Mouse (Mus musculus): ENCODE measurements around the gene Gfod1.

- TF ChIP-seq POLR2A (IDR thresholded peaks at IDR 0.05; ENCODE audit: borderline replicate concordance, control insufficient read depth, low read depth, low read length) (no peak), CTCF (IDR thresholded peaks at IDR 0.05; ENCODE audit: control insufficient read depth, insufficient read depth, low read length) (no peak)
Observed at GRCm38 (mm10) chr13:43302239-43302638, 1.7 kb downstream of the Gfod1 start.

Measured in bone marrow, adult 2 months (tissue).